Mouse (Mus musculus): ENCODE results near the gene AC131692.1. TPM values are rescaled to one million over a fixed set of nuclear protein-coding genes. Genes with fewer than 3 reads are reported as not detected.

The AC131692.1 gene
- polyA plus RNA-seq, 1 experiment from 2014 or later, result not detected

DNA sequence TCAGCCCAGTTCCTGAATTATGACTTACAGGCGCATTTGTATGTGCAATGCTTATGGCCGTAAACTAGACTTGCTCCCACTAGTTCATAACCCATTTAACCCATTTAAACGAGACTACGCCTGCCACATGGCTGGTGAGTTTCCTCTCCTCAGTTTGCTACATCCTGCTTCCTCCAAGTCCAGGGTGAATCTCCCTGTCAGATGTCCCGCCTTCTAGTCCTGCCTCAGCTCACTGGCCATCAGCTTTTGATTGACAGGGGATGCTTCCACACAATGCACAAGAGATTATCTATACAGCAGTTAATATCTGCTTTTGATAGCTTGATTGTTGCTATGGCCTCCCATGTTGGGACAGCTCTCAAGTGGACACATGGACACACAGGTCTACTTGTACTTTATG lies 39.9 kb upstream of the AC131692.1 start:
- no peak overlapping the region for H3K9ac ChIP-seq (ENCODE audit: low read length)
- H3K27me3 ChIP-seq (ENCODE audit: control insufficient read depth, insufficient read depth, low read length), result no peaks in the 10 kb centered on the region
- DNase-seq (ENCODE audit: low spot score) (no peak), ATAC-seq (ENCODE audit: insufficient number of reproducible peaks, low FRiP score, low TSS enrichment, low read depth) (no peak)
- H3K4me2 ChIP-seq (ENCODE audit: low read depth, severe bottlenecking), result no peak overlapping the region
- H3K4me1 ChIP-seq (ENCODE audit: control insufficient read depth, insufficient read depth, low read length), result peaks cover 5% of the 10 kb centered on the region; the same call in 1 of the 2 replicates
- WGBS, result 94% methylated on average over 5 of the region's 5 CpGs
- H3K9me3 ChIP-seq (ENCODE audit: control insufficient read depth, low read length), result no peaks in the 10 kb centered on the region
- H3K4me3 ChIP-seq (ENCODE audit: low read depth, low read length), result no peak overlapping the region
- H3K36me3 ChIP-seq (ENCODE audit: control insufficient read depth, insufficient read depth, low read length), result peaks cover 30% of the 10 kb centered on the region
- no peak overlapping the region for H3K27ac ChIP-seq (replicated peaks; ENCODE audit: low read depth, low read length)

DNA sequence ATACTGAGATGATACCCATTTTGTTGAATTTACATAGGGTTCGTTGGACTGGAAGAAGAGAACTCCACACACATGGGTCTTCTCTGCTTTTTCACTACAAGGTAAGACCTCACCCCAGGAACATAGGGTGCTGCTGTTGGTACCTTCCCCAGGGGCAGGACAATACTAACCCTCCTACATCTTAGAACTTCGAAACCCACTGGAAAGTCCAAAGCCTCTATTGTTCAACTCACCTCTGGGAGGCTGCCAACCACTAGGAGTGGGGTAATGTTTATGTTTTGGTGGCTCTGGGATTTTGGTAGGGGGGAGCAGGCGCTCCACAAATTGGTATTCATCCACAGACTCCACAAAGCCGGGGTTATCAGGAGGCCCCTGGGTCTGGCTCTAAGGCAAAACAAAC lies 37.5 kb upstream of the AC131692.1 start:
- Histone ChIP-seq H3K27me3 (ENCODE audit: control insufficient read depth, insufficient read depth, low read length) (no peaks in the 10 kb centered on the region), H3K4me2 (ENCODE audit: low read depth, severe bottlenecking) (peak overlapping the region; percentile 80), H3K9me3 (ENCODE audit: control insufficient read depth, low read length) (no peaks in the 10 kb centered on the region), H3K27ac (replicated peaks; ENCODE audit: low read depth, low read length) (no peak overlapping the region), H3K9ac (ENCODE audit: low read length) (peak overlapping the region; percentile 70), H3K4me3 (ENCODE audit: low read depth, low read length) (peak overlapping the region; percentile 83), H3K4me1 (ENCODE audit: control insufficient read depth, insufficient read depth, low read length) (peaks cover 5% of the 10 kb centered on the region; the same call in 1 of the 2 replicates), H3K36me3 (ENCODE audit: control insufficient read depth, insufficient read depth, low read length) (peaks cover 11% of the 10 kb centered on the region; the same call in 1 of the 2 replicates)
- DNase-seq (ENCODE audit: low spot score) (no peak), ATAC-seq (ENCODE audit: insufficient number of reproducible peaks, low FRiP score, low TSS enrichment, low read depth) (no peak)
- WGBS, result 69% methylated on average over 4 of the region's 4 CpGs

DNA sequence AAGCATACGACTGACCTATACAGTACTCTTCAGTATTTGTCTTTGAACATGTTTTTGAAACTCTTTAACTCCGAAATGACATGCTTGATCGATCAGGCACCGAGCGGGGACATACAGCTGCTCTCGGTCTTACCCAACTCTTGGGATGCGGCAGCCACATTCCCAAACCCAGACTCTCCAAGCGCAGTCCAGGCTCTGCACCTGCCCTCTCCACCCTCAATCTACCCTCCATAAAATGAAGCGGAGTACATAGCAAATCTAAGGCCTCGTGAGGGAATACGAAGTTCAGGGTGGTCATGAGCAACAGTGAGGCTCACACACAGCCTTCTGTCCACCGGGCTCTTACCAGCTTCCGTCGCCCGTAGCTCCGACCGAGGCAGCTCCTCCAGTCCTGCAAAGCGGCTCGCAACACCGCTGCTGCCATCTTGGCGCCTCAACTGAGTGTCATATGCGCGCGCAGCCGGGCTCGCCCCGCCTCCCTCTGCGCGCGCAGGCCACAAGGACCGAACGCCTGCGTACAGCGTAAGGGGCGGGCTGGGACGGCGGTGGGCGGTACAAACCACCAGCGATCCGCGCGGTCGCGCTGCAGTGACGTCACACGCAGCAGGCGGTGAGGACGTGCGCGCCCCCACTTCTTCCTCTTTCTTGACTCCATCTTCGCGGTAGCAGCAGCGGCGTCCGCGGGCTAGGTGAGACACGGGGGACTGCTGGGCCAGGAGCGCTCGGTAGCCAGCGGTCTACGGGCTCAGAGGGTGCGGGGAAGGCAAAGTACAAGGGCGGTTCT lies 36.7 kb upstream of the AC131692.1 start, which contains the start of the genes Mrpl49 and Fau:
TSS of gene Mrpl49 (minus strand) at position 473 of the 784 bp plus-strand sequence.
TSS of gene Fau (plus strand) at position 532 of the 784 bp plus-strand sequence.
- no peaks in the 10 kb centered on the region for H3K9me3 ChIP-seq (ENCODE audit: control insufficient read depth, low read length)
- under 1% methylated on average over 63 of the region's 63 CpGs for WGBS
- H3K36me3 ChIP-seq (ENCODE audit: control insufficient read depth, insufficient read depth, low read length), result peaks cover 11% of the 10 kb centered on the region; the same call in 1 of the 2 replicates
- DNase-seq (ENCODE audit: low spot score) (peak; percentile 99), ATAC-seq (ENCODE audit: insufficient number of reproducible peaks, low FRiP score, low TSS enrichment, low read depth) (peak; percentile 83)
- peaks cover 13% of the 10 kb centered on the region for H3K4me1 ChIP-seq (ENCODE audit: control insufficient read depth, insufficient read depth, low read length)
- peak within 1 kb of the TSS; percentile 85 for H3K9ac ChIP-seq (ENCODE audit: low read length)
- peak within 1 kb of the TSS; percentile 45; the same call in 1 of the 2 replicates for H3K27ac ChIP-seq (replicated peaks; ENCODE audit: low read depth, low read length)
- no peaks in the 10 kb centered on the region for H3K27me3 ChIP-seq (ENCODE audit: control insufficient read depth, insufficient read depth, low read length)
- H3K4me3 ChIP-seq (ENCODE audit: low read depth, low read length), result peak within 1 kb of the TSS; percentile 83
- peak within 1 kb of the TSS; percentile 80 for H3K4me2 ChIP-seq (ENCODE audit: low read depth, severe bottlenecking)

DNA sequence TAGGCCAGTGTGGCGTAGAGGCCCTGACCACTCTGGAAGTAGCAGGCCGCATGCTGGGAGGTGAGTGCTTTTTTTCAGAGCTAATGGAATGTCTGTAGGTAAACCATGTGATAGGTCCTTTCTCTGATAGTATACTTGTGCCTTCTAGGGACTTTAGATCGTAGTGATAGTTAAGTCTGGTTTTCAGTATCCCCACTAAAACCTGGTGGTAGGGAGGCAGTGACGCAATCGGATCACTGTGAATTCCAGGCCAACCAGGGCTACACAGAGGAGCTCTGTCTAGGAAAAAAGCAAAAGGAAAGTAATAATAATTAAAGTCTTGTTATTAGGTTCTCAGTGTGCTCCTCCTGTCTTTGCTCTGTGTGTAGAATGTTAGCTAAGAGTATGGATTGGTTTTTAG lies 35.7 kb upstream of the AC131692.1 start:
- Histone ChIP-seq H3K9me3 (ENCODE audit: control insufficient read depth, low read length) (no peaks in the 10 kb centered on the region), H3K4me1 (ENCODE audit: control insufficient read depth, insufficient read depth, low read length) (peaks cover 16% of the 10 kb centered on the region), H3K27me3 (ENCODE audit: control insufficient read depth, insufficient read depth, low read length) (no peaks in the 10 kb centered on the region), H3K4me2 (ENCODE audit: low read depth, severe bottlenecking) (peak overlapping the region; percentile 78), H3K27ac (replicated peaks; ENCODE audit: low read depth, low read length) (no peak overlapping the region), H3K9ac (ENCODE audit: low read length) (peak overlapping the region; percentile 85), H3K36me3 (ENCODE audit: control insufficient read depth, insufficient read depth, low read length) (peaks cover 5% of the 10 kb centered on the region; the same call in 1 of the 2 replicates), H3K4me3 (ENCODE audit: low read depth, low read length) (peak overlapping the region; percentile 83)
- ATAC-seq (ENCODE audit: insufficient number of reproducible peaks, low FRiP score, low TSS enrichment, low read depth), result no peak
- WGBS, result 31% methylated on average over 5 of the region's 5 CpGs
- DNase-seq (ENCODE audit: low spot score), result no peak

DNA sequence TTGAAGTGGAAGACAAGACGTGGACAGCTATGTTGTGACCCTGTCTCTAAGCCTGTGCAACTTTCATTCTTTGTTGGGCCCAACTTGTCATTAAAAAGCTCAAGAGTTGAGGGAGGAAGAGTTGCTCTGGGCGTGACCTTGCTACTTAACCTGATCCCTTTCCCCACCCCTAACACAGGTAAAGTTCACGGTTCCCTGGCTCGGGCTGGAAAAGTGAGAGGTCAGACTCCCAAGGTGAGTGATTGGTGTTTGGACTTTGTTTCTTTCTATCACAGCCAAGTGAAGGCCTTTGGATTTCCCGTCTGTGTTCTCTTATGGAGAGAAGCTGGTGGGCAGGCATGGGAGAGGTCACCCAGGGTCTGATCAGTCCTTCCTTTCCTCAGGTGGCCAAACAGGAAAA lies 35.3 kb upstream of the AC131692.1 start:
- H3K9ac ChIP-seq (ENCODE audit: low read length), result no peak overlapping the region
- WGBS, result 90% methylated on average over 5 of the region's 5 CpGs
- DNase-seq (ENCODE audit: low spot score), result no peak

DNA sequence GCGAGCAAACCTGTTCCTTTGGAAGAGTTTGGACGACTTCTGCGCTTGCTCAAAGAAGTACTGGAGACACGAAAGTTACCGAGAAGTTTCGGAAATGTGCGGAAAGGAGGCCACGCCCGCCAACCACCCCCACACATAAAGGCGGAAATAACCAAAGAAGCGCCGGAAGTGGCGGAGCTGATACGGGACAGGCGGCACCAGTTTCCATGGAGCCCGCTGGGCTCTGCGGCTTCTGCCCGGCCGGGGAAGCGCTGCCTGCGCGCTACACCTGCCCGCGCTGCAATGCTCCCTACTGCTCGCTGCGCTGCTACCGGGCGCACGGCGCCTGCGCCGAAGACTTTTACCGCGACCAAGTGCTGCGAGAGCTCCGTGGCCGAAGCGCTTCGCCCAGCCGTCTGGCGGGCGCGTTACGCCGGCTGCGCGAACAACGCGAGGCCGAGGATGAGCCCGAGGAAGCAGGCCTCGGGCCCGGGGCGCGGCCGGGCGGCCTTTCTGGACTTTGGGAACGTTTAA lies 33.1 kb upstream of the AC131692.1 start, which contains the start of gene Znhit2:
TSS of gene Znhit2 (plus strand) at position 172 of the 513 bp plus-strand sequence.
- Histone ChIP-seq H3K4me3 (ENCODE audit: low read depth, low read length) (peak within 1 kb of the TSS; percentile 82), H3K36me3 (ENCODE audit: control insufficient read depth, insufficient read depth, low read length) (peaks cover 4% of the 10 kb centered on the region; the same call in 1 of the 2 replicates), H3K9ac (ENCODE audit: low read length) (peak within 1 kb of the TSS; percentile 90), H3K27me3 (ENCODE audit: control insufficient read depth, insufficient read depth, low read length) (no peaks in the 10 kb centered on the region), H3K9me3 (ENCODE audit: control insufficient read depth, low read length) (no peaks in the 10 kb centered on the region), H3K4me2 (ENCODE audit: low read depth, severe bottlenecking) (peak within 1 kb of the TSS; percentile 90), H3K27ac (replicated peaks; ENCODE audit: low read depth, low read length) (peak within 1 kb of the TSS; percentile 84), H3K4me1 (ENCODE audit: control insufficient read depth, insufficient read depth, low read length) (peaks cover 16% of the 10 kb centered on the region)
- ATAC-seq (ENCODE audit: insufficient number of reproducible peaks, low FRiP score, low TSS enrichment, low read depth), result peak; percentile 53
- peak; percentile 92 for DNase-seq (ENCODE audit: low spot score)
- WGBS, result under 1% methylated on average over 58 of the region's 58 CpGs

More for the DNA sequence above, 35.3 kb upstream of the AC131692.1 start:
- H3K4me2 ChIP-seq (ENCODE audit: low read depth, severe bottlenecking), result peak overlapping the region; percentile 78
- peak overlapping the region; percentile 83 for H3K4me3 ChIP-seq (ENCODE audit: low read depth, low read length)
- H3K36me3 ChIP-seq (ENCODE audit: control insufficient read depth, insufficient read depth, low read length), result peaks cover 5% of the 10 kb centered on the region; the same call in 1 of the 2 replicates
- peaks cover 16% of the 10 kb centered on the region for H3K4me1 ChIP-seq (ENCODE audit: control insufficient read depth, insufficient read depth, low read length)
- ATAC-seq (ENCODE audit: insufficient number of reproducible peaks, low FRiP score, low TSS enrichment, low read depth), result no peak
- no peaks in the 10 kb centered on the region for H3K27me3 ChIP-seq (ENCODE audit: control insufficient read depth, insufficient read depth, low read length)
- H3K27ac ChIP-seq (replicated peaks; ENCODE audit: low read depth, low read length), result no peak overlapping the region
- H3K9me3 ChIP-seq (ENCODE audit: control insufficient read depth, low read length), result no peaks in the 10 kb centered on the region

DNA sequence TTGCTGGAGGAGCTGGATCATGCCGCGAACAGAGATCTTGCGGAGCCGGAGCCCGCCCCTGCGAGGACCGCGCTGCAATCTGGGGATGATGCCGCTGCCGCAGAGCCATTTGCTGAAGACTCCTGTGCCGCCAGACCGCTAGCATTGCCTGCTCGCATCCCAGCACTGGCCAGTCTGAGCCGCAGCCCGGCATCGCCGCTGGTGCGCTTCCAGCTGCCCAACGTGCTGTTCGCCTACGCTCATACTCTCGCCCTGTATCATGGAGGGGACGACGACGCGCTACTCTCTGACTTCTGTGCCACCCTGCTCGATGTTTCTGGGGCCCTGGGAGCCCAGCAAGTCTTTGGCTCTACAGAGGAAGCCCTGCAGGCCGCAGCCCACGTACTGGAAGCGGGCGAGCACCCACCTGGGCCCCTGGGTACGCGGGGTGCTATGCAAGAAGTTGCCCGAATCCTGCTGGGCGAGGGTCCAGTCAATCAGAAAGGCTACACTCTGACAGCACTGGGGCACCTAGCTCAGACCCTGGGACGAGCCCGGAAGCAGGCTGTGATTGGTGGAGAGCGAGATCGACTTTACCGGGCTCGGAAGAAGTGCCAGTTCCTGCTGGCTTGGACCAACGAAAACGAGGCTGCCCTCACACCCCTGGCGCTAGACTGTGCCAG lies 32.4 kb upstream of the AC131692.1 start:
- no peaks in the 10 kb centered on the region for H3K27me3 ChIP-seq (ENCODE audit: control insufficient read depth, insufficient read depth, low read length)
- DNase-seq (ENCODE audit: low spot score), result peak; percentile 48
- WGBS, result 2% methylated on average over 43 of the region's 44 CpGs

DNA sequence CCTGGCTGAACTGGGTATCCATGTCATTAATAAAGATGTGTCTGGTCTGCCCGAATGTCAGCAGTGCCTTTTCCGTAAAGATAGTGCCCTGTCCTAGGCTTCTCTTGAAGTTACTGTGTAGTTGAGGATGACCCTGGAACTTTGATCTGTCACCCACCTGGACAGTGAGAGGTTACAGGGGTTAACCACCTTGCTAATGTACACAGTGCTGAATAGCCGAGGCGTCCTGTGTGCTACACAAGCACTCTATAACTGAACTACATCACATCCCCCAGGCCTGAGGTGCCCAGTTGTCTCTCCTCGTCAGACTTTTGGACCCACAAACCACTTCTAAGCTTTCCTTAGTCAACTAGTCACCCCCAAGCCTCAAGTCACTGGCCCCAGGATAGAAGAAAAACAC lies 31.8 kb upstream of the AC131692.1 start:
- Histone ChIP-seq H3K27ac (replicated peaks; ENCODE audit: low read depth, low read length) (no peak overlapping the region), H3K9ac (ENCODE audit: low read length) (peak overlapping the region; percentile 90; the same call in 1 of the 2 replicates), H3K4me2 (ENCODE audit: low read depth, severe bottlenecking) (peak overlapping the region; percentile 90), H3K36me3 (ENCODE audit: control insufficient read depth, insufficient read depth, low read length) (peaks cover 3% of the 10 kb centered on the region; the same call in 1 of the 2 replicates), H3K4me3 (ENCODE audit: low read depth, low read length) (peak overlapping the region; percentile 82), H3K27me3 (ENCODE audit: control insufficient read depth, insufficient read depth, low read length) (no peaks in the 10 kb centered on the region), H3K9me3 (ENCODE audit: control insufficient read depth, low read length) (no peaks in the 10 kb centered on the region), H3K4me1 (ENCODE audit: control insufficient read depth, insufficient read depth, low read length) (peaks cover 19% of the 10 kb centered on the region)
- WGBS, result 70% methylated on average over 5 of the region's 5 CpGs
- ATAC-seq (ENCODE audit: insufficient number of reproducible peaks, low FRiP score, low TSS enrichment, low read depth) (no peak), DNase-seq (ENCODE audit: low spot score) (no peak)

More for the DNA sequence above, 32.4 kb upstream of the AC131692.1 start:
- peaks cover 18% of the 10 kb centered on the region for H3K4me1 ChIP-seq (ENCODE audit: control insufficient read depth, insufficient read depth, low read length)
- H3K9ac ChIP-seq (ENCODE audit: low read length), result peak overlapping the region; percentile 90
- H3K36me3 ChIP-seq (ENCODE audit: control insufficient read depth, insufficient read depth, low read length), result peaks cover 3% of the 10 kb centered on the region; the same call in 1 of the 2 replicates
- peak overlapping the region; percentile 84 for H3K27ac ChIP-seq (replicated peaks; ENCODE audit: low read depth, low read length)
- H3K4me3 ChIP-seq (ENCODE audit: low read depth, low read length), result peak overlapping the region; percentile 82
- no peak for ATAC-seq (ENCODE audit: insufficient number of reproducible peaks, low FRiP score, low TSS enrichment, low read depth)
- peak overlapping the region; percentile 90 for H3K4me2 ChIP-seq (ENCODE audit: low read depth, severe bottlenecking)
- H3K9me3 ChIP-seq (ENCODE audit: control insufficient read depth, low read length), result no peaks in the 10 kb centered on the region
